Mouse (Mus musculus): Measurements from ENCODE around the gene Grip1. TPM values are rescaled to one million over a fixed set of nuclear protein-coding genes. Genes with fewer than 3 reads are reported as not detected.

The Grip1 gene
- polyA plus RNA-seq, 1 experiment = 0.08 TPM

- TF ChIP-seq REST (IDR thresholded peaks at IDR 0.05; ENCODE audit: insufficient read depth, insufficient read length) = no peak
- no peak for TF ChIP-seq MYOD1 (IDR thresholded peaks at IDR 0.05; ENCODE audit: control insufficient read depth in 1 of 3, insufficient read length in 2 of 3, low read depth in 2 of 3)
- TF ChIP-seq E2F4 (IDR thresholded peaks at IDR 0.05; ENCODE audit: insufficient read depth) = no peak
- no peak for TF ChIP-seq SRF (IDR thresholded peaks at IDR 0.05; ENCODE audit: control insufficient read depth, insufficient read length, low read depth)
- TF ChIP-seq CEBPB (IDR thresholded peaks at IDR 0.05; ENCODE audit: insufficient read depth, poor library complexity, severe bottlenecking) = no peak
- no peak for TF ChIP-seq TCF3 (IDR thresholded peaks at IDR 0.05; ENCODE audit: insufficient read length, low read depth)
- no peak for TF ChIP-seq USF1 (IDR thresholded peaks at IDR 0.05; ENCODE audit: low read depth)
- no peak for TF ChIP-seq POLR2AphosphoS2 (IDR thresholded peaks at IDR 0.05; ENCODE audit: insufficient read length, low read depth)
- no peak for TF ChIP-seq TCF12 (IDR thresholded peaks at IDR 0.05; ENCODE audit: insufficient read depth, poor library complexity, severe bottlenecking)
- no peak for TF ChIP-seq POLR2A (IDR thresholded peaks at IDR 0.05; ENCODE audit: insufficient read length, low read depth)
- no peak for TF ChIP-seq MAX (IDR thresholded peaks at IDR 0.05; ENCODE audit: low read depth)
- H3K4me2 ChIP-seq (ENCODE audit: low read depth) = no peak overlapping the region
- no peaks in the 10 kb centered on the region for H3K36me3 ChIP-seq (ENCODE audit: control insufficient read depth, insufficient read depth)
- H3K4me3 ChIP-seq = no peak overlapping the region
- H3K27me3 ChIP-seq (ENCODE audit: control insufficient read depth, insufficient read depth, insufficient read length) = no peaks in the 10 kb centered on the region
- H3K79me2 ChIP-seq (ENCODE audit: control insufficient read depth, insufficient read depth) = no peaks in the 10 kb centered on the region
- H3ac ChIP-seq (ENCODE audit: control insufficient read depth, insufficient read length) = no peak overlapping the region
Observed at GRCm38 (mm10) chr10:120035211-120035733, 581.6 kb downstream of the Grip1 start.

GRCm38 (mm10) chr10:120035824-120036223 lies 582.2 kb downstream of the Grip1 start:
- Histone ChIP-seq H3K36me3 (ENCODE audit: control insufficient read depth, insufficient read depth) (no peaks in the 10 kb centered on the region), H3K27me3 (ENCODE audit: control insufficient read depth, insufficient read depth, insufficient read length) (no peaks in the 10 kb centered on the region), H3K4me2 (ENCODE audit: low read depth) (no peak overlapping the region), H3K79me2 (ENCODE audit: control insufficient read depth, insufficient read depth) (no peaks in the 10 kb centered on the region), H3ac (ENCODE audit: control insufficient read depth, insufficient read length) (no peak overlapping the region), H3K4me3 (no peak overlapping the region)
- TF ChIP-seq MAX (IDR thresholded peaks at IDR 0.05; ENCODE audit: low read depth) = no peak
- no peak for TF ChIP-seq POLR2A (IDR thresholded peaks at IDR 0.05; ENCODE audit: insufficient read length, low read depth)
- no peak for TF ChIP-seq USF1 (IDR thresholded peaks at IDR 0.05; ENCODE audit: low read depth)
- no peak for TF ChIP-seq POLR2AphosphoS2 (IDR thresholded peaks at IDR 0.05; ENCODE audit: insufficient read length, low read depth)
- no peak for TF ChIP-seq REST (IDR thresholded peaks at IDR 0.05; ENCODE audit: insufficient read depth, insufficient read length)
- no peak for TF ChIP-seq SRF (IDR thresholded peaks at IDR 0.05; ENCODE audit: control insufficient read depth, insufficient read length, low read depth)
- TF ChIP-seq TCF12 (IDR thresholded peaks at IDR 0.05; ENCODE audit: insufficient read depth, poor library complexity, severe bottlenecking) = no peak
- no peak for TF ChIP-seq TCF3 (IDR thresholded peaks at IDR 0.05; ENCODE audit: insufficient read length, low read depth)
- no peak for TF ChIP-seq E2F4 (IDR thresholded peaks at IDR 0.05; ENCODE audit: insufficient read depth)
- TF ChIP-seq MYOG (IDR thresholded peaks at IDR 0.05; ENCODE audit: control insufficient read depth in 1 of 3, insufficient read depth in 1 of 3, insufficient read length in 2 of 3, low read depth in 2 of 3) = no peak
- no peak for TF ChIP-seq MYOD1 (IDR thresholded peaks at IDR 0.05; ENCODE audit: control insufficient read depth in 1 of 3, insufficient read length in 2 of 3, low read depth in 2 of 3)
- no peak for TF ChIP-seq CEBPB (IDR thresholded peaks at IDR 0.05; ENCODE audit: insufficient read depth, poor library complexity, severe bottlenecking)

- H3K27me3 ChIP-seq (ENCODE audit: control insufficient read depth, insufficient read depth, insufficient read length) = no peaks in the 10 kb centered on the region
- H3K4me3 ChIP-seq = no peak overlapping the region
- H3K79me2 ChIP-seq (ENCODE audit: control insufficient read depth, insufficient read depth) = no peaks in the 10 kb centered on the region
- H3K4me2 ChIP-seq (ENCODE audit: low read depth) = no peak overlapping the region
- no peaks in the 10 kb centered on the region for H3K36me3 ChIP-seq (ENCODE audit: control insufficient read depth, insufficient read depth)
- no peak overlapping the region for H3ac ChIP-seq (ENCODE audit: control insufficient read depth, insufficient read length)
- TF ChIP-seq MAX (IDR thresholded peaks at IDR 0.05; ENCODE audit: low read depth) = no peak
- no peak for TF ChIP-seq TCF3 (IDR thresholded peaks at IDR 0.05; ENCODE audit: insufficient read length, low read depth)
- no peak for TF ChIP-seq POLR2A (IDR thresholded peaks at IDR 0.05; ENCODE audit: insufficient read length, low read depth)
- no peak for TF ChIP-seq USF1 (IDR thresholded peaks at IDR 0.05; ENCODE audit: low read depth)
- no peak for TF ChIP-seq POLR2AphosphoS2 (IDR thresholded peaks at IDR 0.05; ENCODE audit: insufficient read length, low read depth)
- no peak for TF ChIP-seq MYOG (IDR thresholded peaks at IDR 0.05; ENCODE audit: control insufficient read depth in 1 of 3, insufficient read depth in 1 of 3, insufficient read length in 2 of 3, low read depth in 2 of 3)
- TF ChIP-seq CEBPB (IDR thresholded peaks at IDR 0.05; ENCODE audit: insufficient read depth, poor library complexity, severe bottlenecking) = no peak
- no peak for TF ChIP-seq MYOD1 (IDR thresholded peaks at IDR 0.05; ENCODE audit: control insufficient read depth in 1 of 3, insufficient read length in 2 of 3, low read depth in 2 of 3)
- no peak for TF ChIP-seq SRF (IDR thresholded peaks at IDR 0.05; ENCODE audit: control insufficient read depth, insufficient read length, low read depth)
- no peak for TF ChIP-seq TCF12 (IDR thresholded peaks at IDR 0.05; ENCODE audit: insufficient read depth, poor library complexity, severe bottlenecking)
- no peak for TF ChIP-seq E2F4 (IDR thresholded peaks at IDR 0.05; ENCODE audit: insufficient read depth)
- no peak for TF ChIP-seq REST (IDR thresholded peaks at IDR 0.05; ENCODE audit: insufficient read depth, insufficient read length)
Observed at GRCm38 (mm10) chr10:120038194-120038593, 584.6 kb downstream of the Grip1 start.

- no peak overlapping the region for H3ac ChIP-seq (ENCODE audit: control insufficient read depth, insufficient read length)
- H3K4me2 ChIP-seq (ENCODE audit: low read depth) = no peak overlapping the region
- TF ChIP-seq REST (IDR thresholded peaks at IDR 0.05; ENCODE audit: insufficient read depth, insufficient read length) (no peak), MYOG (IDR thresholded peaks at IDR 0.05; ENCODE audit: control insufficient read depth in 1 of 3, insufficient read depth in 1 of 3, insufficient read length in 2 of 3, low read depth in 2 of 3) (no peak), SRF (IDR thresholded peaks at IDR 0.05; ENCODE audit: control insufficient read depth, insufficient read length, low read depth) (no peak), USF1 (IDR thresholded peaks at IDR 0.05; ENCODE audit: low read depth) (no peak), MYOD1 (IDR thresholded peaks at IDR 0.05; ENCODE audit: control insufficient read depth in 1 of 3, insufficient read length in 2 of 3, low read depth in 2 of 3) (no peak), E2F4 (IDR thresholded peaks at IDR 0.05; ENCODE audit: insufficient read depth) (no peak), TCF12 (IDR thresholded peaks at IDR 0.05; ENCODE audit: insufficient read depth, poor library complexity, severe bottlenecking) (no peak), MAX (IDR thresholded peaks at IDR 0.05; ENCODE audit: low read depth) (no peak), POLR2AphosphoS2 (IDR thresholded peaks at IDR 0.05; ENCODE audit: insufficient read length, low read depth) (no peak), POLR2A (IDR thresholded peaks at IDR 0.05; ENCODE audit: insufficient read length, low read depth) (no peak), TCF3 (IDR thresholded peaks at IDR 0.05; ENCODE audit: insufficient read length, low read depth) (no peak), CEBPB (IDR thresholded peaks at IDR 0.05; ENCODE audit: insufficient read depth, poor library complexity, severe bottlenecking) (no peak)
- no peaks in the 10 kb centered on the region for H3K79me2 ChIP-seq (ENCODE audit: control insufficient read depth, insufficient read depth)
- no peaks in the 10 kb centered on the region for H3K36me3 ChIP-seq (ENCODE audit: control insufficient read depth, insufficient read depth)
- no peak overlapping the region for H3K4me3 ChIP-seq
- no peaks in the 10 kb centered on the region for H3K27me3 ChIP-seq (ENCODE audit: control insufficient read depth, insufficient read depth, insufficient read length)
Observed at GRCm38 (mm10) chr10:120044237-120044636, 590.6 kb downstream of the Grip1 start.

All from myocyte (in vitro differentiated cells).